Mouse (Mus musculus): ENCODE results near the gene Izumo2. TPM values are rescaled to one million over a fixed set of nuclear protein-coding genes. Genes with fewer than 3 reads are reported as not detected.
A peak's percentile ranks its signal among the peaks of the same experiment; 100 is the strongest.

Gene Izumo2
- total RNA-seq (2021) = not detected
- long read RNA-seq, experiment 1 = 0 reads
- long read RNA-seq, experiment 2 = 0 reads

DNA sequence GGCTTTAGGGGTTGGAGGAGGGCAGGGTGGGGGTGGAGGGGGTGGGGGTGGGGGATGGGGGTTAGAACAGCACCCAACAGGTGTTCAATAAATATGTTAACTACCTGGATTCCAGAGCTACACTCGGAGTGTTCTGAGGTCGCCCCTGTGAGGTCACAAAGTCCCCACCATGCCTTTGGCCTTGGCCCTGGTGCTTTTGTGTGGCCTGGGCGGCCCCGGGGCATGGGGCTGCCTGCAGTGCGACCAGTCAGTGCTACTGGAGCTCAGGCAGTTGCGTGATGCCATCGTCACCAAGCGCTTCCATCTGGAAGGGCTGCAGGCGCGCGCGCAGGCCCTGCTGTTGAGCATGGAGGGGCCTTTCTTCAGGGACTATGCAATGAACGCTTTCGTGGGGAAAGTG, at the start of gene Izumo2:
Gene Izumo2 (plus strand): TSS at position 169 of the 400 bp plus-strand sequence.
- DNase-seq (ENCODE audit: low spot score in 2 of 2) = no peak

DNA sequence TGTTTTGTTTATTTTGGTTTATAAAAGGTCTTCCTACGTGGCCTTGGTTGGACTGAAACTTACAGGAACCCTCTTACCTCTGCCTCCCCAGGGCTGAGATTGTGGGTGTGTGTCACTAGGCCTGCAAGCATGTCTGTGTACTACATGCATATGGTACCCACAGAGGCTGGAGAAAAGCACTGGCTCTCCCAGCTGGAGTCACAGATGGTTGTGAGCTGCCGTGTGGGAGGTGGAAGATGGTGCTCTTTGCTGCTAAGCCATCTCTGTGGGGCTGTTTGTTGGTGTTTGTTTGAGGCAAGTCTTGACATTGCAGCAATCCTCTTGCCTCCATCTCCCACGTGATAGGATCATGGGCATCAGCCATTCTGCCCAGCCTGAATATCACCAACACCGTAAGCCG, 47.3 kb upstream of the Izumo2 start:
- DNase-seq (ENCODE audit: low spot score in 2 of 2) = peak; percentile 75 to 84

DNA sequence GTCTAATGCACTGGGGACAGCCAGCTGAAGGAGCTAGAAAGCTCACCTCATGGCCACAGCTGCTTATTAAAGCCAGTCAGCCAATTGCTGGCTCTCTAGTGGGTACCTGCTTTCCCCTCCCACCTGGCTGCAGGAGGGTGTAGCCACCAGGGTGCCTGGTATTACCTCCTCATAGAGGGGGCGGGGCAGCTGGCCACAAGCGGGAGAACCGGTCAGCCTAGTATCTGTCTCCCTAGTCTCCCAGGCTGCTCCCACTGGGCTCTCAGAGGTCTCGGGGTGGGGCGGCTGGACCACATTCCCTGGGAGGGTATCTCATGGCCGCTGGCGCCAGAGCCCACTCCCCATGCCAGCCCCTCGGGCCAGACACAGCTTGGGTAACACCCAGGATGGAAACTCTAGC, 46.4 kb upstream of the Izumo2 start:
- DNase-seq (ENCODE audit: low spot score in 2 of 2) = no peak

DNA sequence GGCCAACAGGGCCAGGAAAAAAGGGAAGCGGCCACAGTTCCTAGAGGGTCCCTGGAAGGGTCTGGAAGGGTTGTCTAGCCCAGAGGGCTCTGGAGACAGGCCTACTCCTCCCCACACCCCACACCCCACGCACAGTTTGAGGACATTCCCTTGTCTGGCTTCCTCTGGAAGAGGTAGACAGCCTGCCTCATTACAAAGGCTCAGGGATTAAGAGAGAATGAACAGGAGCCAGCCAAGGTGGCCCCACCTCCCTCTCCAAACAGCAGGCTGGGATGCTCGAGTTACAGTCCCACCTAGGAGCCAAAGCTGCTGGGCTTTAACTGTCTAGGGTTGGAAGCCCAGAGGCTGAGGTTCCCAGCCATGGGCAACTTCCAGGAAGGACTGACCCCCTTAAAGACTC, 46.0 kb upstream of the Izumo2 start:
- no peak for DNase-seq (ENCODE audit: low spot score in 2 of 2)

DNA sequence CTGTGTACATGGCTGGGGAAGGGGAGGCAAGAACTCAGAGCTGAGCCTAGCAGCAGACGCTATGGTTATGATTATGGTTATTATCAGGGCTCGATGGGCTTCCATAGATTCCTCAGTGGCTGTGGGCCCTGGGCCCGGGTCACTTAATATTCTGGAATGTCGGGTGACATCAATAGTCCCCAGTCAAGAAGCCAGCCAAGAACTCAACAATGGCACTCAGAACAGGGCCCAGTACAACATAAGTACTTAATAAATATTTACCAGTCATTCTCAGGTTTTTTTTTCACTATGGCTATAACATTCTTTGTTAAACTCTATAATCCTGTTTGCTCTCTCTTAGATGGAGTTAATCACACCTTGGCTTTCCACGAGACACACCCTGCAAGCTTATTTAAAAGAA, 45.0 kb upstream of the Izumo2 start:
- DNase-seq (ENCODE audit: low spot score in 2 of 2) = no peak

DNA sequence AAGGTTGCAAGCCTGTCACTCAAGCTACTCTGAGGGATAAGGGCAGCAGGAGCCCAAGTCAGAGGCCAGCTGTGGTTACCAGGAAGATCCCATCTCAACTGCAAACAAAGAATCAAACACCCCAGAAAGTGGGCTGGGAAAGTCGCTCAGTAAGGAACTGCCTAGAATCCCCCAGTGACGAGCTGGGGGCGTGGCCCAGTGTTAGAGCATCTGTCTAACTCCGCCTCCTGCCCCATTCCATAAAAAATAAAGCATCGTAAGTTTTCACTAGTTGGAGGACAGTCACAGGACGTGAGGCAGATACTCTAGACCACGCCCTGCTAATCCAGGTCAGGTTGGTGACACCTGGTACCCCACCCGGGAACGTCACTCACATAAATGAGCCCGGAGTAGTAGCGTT, 43.8 kb upstream of the Izumo2 start:
- no peak for DNase-seq (ENCODE audit: low spot score in 2 of 2)

DNA sequence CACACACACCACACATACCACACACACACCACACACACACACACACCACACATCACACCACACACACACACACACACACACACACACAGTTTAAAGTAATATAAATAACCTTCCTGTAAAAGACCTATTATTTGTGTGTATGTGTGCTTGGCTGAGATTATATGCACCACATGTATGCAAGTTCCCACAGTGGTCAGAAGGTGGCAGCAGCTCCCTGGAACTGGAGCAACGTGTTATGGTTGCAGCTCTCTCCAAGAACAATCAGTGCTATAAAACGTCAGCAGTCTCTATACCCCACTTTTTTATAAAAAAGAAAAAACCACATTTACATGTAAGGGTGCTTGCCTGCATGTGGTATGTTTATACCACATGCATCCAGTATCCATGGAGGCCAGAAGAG, 42.1 kb upstream of the Izumo2 start:
- DNase-seq (ENCODE audit: low spot score in 2 of 2) = no peak

DNA sequence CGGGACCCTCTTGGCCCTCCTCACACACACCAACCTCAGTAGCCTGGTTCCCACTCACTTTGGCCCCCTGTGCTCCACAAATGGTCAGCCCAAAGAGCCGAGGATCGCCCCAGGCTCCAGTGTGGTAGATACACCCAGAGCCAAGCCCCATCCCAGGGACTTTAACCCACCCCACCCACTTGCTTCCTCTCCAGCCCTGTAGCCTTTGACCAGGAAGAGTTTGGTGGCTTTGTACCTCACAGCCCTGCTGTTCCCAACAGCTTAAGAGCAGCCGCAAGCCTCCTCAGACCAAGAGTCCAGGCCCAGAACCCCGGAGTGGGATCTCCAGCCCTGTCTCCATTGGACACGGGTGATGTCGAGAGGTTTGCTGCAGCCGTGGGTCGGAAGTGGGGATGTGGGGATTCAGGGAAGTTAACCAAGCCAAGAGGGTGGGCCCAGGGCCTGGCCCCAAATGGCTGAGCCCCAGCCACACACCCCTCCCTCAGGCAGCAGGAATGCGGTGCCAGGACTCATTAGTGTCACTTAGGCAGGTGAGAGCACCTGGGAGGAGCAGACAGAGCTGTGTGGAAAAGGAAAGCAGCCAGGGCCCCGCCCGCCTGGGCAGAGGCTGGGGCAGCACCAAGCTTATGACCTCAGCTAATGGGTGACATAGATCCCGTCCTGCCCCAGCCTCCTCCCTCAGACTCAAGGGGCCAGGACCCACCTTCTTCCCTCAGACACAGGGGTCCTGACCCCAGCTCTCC, 40.4 kb upstream of the Izumo2 start:
- DNase-seq (ENCODE audit: low spot score in 2 of 2) = no peak

DNA sequence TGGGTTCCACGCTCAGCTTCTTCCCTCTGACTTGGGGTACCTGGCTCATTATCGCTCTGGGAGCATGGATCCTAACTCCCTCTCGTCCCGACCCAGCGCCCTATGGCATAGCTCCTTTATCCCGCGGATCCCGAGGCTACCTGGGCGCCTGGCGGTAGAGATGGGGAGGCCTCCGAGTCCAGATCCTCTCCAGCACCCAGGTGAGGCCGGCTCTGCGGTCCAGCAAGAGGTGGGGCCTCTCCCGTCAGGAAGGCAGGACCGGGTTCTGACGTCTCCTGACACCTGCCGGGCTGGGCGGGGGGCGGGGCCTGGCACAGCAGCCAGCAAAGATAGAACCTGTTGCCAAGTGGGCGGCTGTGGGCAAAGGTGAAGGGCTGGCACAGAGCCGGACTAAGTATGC, 39.4 kb upstream of the Izumo2 start:
- DNase-seq (ENCODE audit: low spot score in 2 of 2) = no peak

DNA sequence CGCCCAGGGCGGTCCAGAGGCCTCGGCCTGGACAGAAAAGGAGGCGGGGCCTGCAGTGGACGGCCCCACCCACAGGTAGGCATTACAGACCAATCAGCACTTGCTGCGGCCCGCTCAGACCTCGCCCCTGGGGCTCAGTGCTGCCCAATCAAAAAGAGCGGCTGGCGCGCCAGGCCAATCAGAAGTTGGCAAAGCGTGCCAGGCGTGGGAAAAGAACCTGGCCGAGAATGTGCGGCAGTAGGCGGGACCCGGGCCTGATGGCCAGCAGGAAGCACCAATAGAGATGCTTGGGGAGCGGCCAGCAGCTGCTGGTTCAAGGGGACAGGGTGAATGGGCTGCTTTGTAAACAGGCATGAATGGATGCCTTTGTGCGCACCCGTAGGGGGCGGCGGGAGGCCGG, 37.7 kb upstream of the Izumo2 start, which contains the start of gene Myh14:
Gene Myh14 (minus strand): TSS at position 41 of the 400 bp plus-strand sequence.
- peak; percentile 93 to 97 for DNase-seq (ENCODE audit: low spot score in 2 of 2)

DNA sequence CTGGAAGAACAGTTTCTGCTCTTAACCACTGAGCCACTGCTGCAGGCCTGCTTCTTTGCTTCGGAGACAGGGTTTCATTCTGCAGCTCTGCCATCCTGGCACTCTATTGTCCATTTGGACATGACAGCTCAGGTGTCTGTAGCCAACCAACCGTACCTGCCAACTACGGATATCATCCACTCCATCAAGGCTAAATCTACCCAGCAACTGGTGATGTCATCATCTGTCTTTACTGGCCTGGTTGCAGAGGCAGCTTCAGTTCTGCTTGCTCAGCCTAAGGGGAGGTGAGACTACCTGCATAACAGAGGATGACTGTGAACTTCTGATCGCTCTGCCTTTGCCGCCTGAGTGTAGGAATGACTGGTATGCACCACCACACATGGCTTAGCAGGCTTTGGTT, 36.3 kb upstream of the Izumo2 start:
- DNase-seq (ENCODE audit: low spot score in 2 of 2) = peak in 1 of 2 experiments; percentile 36

DNA sequence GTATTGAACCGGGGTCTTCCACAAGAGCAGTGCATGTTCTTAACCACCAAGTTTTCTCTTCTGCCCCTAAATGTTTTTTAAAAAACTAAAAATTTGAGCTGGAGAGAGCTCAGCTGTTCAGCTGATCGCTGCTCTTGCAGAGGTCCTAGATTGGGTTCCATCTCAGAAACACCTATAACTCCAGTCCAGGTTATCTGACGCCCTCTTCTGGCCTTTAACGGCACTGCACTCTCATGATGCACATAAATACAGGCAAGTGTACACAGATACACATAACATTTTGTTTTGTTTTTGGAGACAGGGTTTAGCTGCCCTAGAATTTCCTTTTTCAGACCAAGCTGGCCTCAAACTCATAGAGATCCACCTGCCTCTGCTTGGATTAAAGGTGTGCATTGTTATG, 34.0 kb upstream of the Izumo2 start:
- DNase-seq (ENCODE audit: low spot score in 2 of 2) = no peak

DNA sequence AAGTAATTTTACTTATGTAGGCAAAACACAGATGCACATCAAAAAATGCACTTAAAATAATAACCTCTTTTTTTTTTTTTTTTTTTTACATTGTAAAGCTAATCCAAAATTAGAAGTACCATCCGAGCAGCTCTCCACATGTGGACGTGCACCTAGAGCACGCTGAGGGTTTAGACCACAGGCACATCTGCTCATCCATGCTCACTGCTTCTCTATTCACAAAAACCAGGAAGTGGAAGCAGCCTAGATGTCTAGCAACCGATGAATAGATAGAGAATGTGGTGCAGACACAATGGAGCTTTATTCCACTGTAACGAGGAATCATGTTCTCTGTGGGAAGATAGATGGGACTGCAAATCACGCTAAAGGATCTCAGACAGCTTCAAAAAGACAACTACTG, 33.4 kb upstream of the Izumo2 start:
- DNase-seq (ENCODE audit: low spot score in 2 of 2) = no peak

DNA sequence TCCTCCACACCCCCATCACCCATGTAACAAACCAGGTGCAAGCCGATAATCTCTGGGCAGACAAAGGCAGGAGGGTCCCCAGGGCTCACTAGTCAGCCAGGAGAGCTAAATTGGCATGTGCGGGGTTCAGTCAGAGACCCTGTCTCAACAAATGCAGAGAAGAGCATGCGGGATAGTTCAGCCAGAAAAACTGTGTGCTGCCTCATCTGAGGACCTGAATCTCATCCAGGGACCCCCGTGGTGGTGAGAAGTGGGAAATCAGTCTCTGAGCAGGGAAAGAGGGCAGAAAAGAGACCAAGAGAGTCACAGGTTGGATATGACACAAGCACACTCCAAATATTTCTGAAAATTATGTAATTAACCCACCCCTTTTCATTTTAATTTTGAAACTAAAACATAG, 32.4 kb upstream of the Izumo2 start:
- no peak for DNase-seq (ENCODE audit: low spot score in 2 of 2)

DNA sequence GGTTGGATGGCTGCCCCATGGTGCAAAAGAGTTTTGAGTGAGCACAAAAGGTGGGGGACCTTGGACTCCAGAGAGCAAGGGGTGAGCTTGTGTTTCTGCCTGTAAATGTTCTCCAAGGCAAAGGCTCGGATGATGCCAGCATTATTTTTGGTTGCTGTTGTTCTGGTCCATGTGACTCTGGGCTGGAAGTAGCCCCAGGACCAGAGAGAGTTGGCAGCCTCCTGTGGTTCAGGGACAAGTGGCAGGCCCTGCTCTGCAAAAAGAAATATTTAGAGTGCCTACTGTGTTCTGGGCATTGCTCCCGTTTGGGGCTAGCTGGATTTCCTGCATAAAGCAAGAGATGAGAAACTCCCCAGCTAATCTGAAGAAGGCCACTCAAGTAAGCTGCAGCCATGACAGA, 31.9 kb upstream of the Izumo2 start:
- DNase-seq (ENCODE audit: low spot score in 2 of 2) = peak; percentile 40 to 81

DNA sequence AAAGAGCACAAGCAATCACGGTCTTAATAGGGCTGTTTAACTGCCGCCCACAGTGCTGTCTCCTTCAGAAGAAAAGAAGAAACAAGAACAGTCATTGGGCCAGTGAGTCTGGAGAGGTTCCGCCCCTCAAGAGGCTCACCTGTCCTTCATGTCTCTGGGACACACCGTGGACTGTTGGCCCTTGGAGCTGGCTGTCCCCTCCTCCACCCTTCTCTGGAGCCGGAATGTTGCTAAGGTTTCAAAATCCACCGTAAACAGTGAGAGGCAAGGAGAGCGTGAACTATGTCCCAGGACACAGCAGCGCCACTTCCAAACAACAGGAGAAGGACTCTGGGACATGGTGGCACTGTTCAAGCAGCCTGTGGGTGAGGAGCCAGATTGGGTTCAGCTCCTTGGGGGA, 24.9 kb upstream of the Izumo2 start:
- no peak for DNase-seq (ENCODE audit: low spot score in 2 of 2)

DNA sequence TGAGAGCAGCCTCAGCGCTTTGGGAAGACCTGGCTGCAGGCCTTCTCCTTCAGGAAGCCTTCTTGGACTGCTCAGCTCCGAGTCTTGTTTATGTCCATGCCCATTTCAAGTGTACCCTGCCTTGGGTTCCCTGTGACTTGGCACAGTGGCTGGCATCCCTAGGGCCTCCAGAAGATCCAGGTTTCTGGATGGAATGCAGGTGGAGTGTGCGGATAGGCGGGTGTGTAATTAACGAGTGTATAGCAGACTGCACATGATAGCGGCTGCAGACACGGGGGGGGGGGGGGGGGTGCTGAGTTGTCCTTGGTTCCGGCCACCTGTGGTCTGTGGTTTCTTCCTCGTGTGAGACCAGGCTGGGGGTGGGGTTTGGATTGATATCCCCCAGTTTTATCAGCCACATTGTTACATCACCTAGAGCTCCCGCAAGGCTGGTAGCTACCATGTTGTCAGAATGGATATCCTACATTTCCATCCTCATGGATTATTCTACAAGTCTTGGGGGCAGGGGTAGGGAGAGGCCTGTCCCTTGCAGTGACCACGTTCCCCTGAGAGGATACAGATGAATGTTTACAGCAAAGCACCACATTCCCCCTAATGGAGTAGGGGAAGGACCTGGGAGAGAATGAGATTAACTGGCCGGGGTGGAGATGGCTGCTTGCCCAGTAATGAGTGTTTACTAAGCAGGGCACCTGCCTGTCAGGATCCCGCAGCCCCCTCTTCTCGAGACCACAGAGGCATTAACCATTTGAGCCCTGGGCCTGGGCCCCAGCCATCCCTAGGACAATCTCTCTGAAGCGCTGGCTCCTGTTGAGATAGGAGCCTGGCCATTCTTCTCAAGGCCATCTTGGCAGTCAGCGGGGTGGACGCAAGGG, 22.8 kb upstream of the Izumo2 start:
- no peak for DNase-seq (ENCODE audit: low spot score in 2 of 2)

DNA sequence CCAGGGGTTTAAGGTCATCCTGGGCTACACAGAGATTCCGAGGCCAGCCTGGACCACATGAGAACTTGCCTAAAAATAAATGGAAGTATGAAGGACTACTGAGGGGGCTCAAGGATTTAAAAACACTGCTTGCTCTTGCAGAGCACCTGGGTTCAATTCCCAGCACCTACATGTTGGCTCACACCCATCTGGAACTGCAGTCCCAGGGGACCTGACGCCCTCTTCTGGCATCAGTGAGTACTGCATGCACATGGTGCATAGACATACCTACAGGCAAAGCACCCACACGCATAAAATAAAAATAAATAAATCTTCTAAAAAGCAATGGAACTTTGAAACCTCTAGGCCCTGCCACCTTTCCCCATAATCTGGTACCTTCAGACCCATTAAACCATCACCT, 19.7 kb upstream of the Izumo2 start:
- DNase-seq (ENCODE audit: low spot score in 2 of 2) = no peak

DNA sequence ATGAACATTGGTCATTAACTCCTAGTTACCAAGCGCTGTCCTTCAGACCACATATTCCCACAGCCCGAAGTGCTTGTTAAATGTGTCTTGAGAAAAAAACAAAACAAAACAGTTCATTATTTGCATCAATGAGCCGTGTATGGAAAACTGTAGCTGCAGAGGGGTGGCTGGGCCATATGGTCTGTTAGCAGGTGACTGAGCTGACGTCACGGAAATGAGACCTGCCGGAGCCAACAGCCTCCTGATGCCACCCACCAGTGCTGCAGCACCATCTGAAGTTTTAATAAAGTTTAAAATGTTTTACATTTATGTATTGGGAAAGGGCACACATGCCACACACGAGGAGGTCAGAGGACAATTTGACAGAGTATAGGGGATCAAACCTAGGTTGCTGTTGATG, 19.2 kb upstream of the Izumo2 start:
- DNase-seq (ENCODE audit: low spot score in 2 of 2) = no peak

DNA sequence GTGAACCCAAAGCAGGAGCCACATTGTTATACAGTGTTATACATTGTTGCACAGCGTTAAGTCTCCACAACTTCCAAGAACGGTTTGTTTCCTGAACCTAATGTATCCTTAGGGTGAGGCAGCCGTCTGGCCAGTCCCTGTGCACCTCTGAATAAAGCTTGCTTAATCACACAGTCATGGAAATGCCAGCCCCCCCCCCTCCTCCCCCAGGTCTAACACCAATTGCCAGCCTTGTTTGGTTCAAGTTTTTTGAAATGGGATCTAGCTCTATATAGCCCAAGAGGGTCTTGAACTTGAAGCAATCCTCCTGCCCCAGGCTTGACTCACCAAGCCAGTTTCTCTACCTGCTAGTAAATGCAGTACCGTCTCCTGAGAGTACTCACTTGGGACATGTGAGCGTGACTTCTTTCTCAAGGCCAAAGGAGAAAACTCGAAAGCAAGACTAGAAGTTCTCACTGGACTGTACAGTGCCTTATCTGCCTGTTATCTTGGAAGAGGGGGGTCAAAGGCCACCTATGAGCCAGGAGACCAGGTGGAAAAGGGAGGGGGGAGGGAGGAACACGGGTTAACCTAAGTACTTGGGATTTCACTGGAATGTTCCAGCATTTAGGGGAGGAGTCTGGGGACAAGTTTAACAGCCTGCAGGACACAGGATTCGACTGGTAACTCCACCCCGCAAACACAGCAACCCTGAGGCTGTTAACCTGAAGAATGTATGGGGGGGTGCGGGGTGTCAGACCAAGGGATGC, 14.9 kb upstream of the Izumo2 start:
- no peak for DNase-seq (ENCODE audit: low spot score in 2 of 2)

DNA sequence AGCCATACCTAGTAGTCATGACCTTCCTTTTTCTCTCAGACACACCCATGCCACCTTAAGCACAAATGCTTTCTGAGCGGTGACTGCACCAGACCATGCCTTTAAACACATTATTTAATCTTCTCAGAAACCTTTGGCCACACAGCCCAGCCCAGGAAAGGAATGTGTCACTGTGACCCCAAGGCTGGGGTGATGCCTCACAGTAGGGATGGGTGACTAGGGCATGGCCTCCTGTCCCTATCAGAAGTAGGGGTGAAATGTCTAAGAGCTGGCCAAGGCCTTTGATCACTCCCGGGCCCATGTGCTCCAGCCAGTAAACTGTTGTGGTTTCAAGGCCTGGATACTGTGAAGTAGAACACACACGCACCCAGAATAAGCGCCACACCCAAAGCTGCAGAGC, 13.3 kb upstream of the Izumo2 start:
- no peak for DNase-seq (ENCODE audit: low spot score in 2 of 2)

All from layer of hippocampus, postnatal 14 days (tissue).